Mouse (Mus musculus): Measurements from ENCODE around the gene Dnase1. TPM values are rescaled to one million over a fixed set of nuclear protein-coding genes. Genes with fewer than 3 reads are reported as not detected.

Gene Dnase1
- polyA plus RNA-seq, 1 experiment from 2014 or later, result 6.3 TPM

Small RNA genes within 50 kb of the gene (microRNA-seq; reads per million reads assigned to microRNA genes)
- gene Gm23413, result not detected

Other genes with a start within 250 kb of the Dnase1 start
- not detected in 2 replicates for gene Olfr15, start 206.1 kb upstream of the Dnase1 start, polyA plus RNA-seq (2016; fragmentation: Nextera tagmentation; extraction: Ambion mirVana)
- gene Zfp174, start 189.7 kb upstream of the Dnase1 start, polyA plus RNA-seq (2016; fragmentation: Nextera tagmentation; extraction: Ambion mirVana), result 0.72 and 0.88 TPM in 2 replicates
- 55.8 and 58.0 TPM in 2 replicates for gene Naa60, start 164.6 kb upstream of the Dnase1 start, polyA plus RNA-seq (2016; fragmentation: Nextera tagmentation; extraction: Ambion mirVana)
- gene Zfp597, start 152.4 kb upstream of the Dnase1 start, polyA plus RNA-seq (2016; fragmentation: Nextera tagmentation; extraction: Ambion mirVana), result 4.1 and 6.5 TPM in 2 replicates
- 1.6 and 2.3 TPM in 2 replicates for gene Gm20695, start 152.3 kb upstream of the Dnase1 start, polyA plus RNA-seq (2016; fragmentation: Nextera tagmentation; extraction: Ambion mirVana)
- 7.7 and 8.8 TPM in 2 replicates for gene 1700037C18Rik, start 128.3 kb upstream of the Dnase1 start, polyA plus RNA-seq (2016; fragmentation: Nextera tagmentation; extraction: Ambion mirVana)
- 20.1 and 20.4 TPM in 2 replicates for gene Cluap1, start 128.1 kb upstream of the Dnase1 start, polyA plus RNA-seq (2016; fragmentation: Nextera tagmentation; extraction: Ambion mirVana)
- gene Nlrc3, start 60.3 kb upstream of the Dnase1 start, polyA plus RNA-seq (2016; fragmentation: Nextera tagmentation; extraction: Ambion mirVana), result 1.1 TPM in 2 replicates
- gene Slx4, start 33.2 kb upstream of the Dnase1 start, polyA plus RNA-seq (2016; fragmentation: Nextera tagmentation; extraction: Ambion mirVana), result 25.5 and 29.2 TPM in 2 replicates
- gene Trap1, start 40.9 kb downstream of the Dnase1 start, polyA plus RNA-seq (2016; fragmentation: Nextera tagmentation; extraction: Ambion mirVana), result 107 and 112 TPM in 2 replicates
- gene Crebbp, start 177.1 kb downstream of the Dnase1 start, polyA plus RNA-seq (2016; fragmentation: Nextera tagmentation; extraction: Ambion mirVana), result 31.1 and 36.9 TPM in 2 replicates